Mouse (Mus musculus): ENCODE data around the gene Eftud2. TPM values are rescaled to one million over a fixed set of nuclear protein-coding genes. Genes with fewer than 3 reads are reported as not detected.

Gene Eftud2
- 274 and 279 TPM in 2 replicates for polyA plus RNA-seq (2016; fragmentation: Nextera tagmentation; extraction: Ambion mirVana)

- Histone ChIP-seq H3K36me3 (replicated peaks) (peaks cover 13% of the 10 kb centered on the region), H3K4me1 (peaks cover 22% of the 10 kb centered on the region), H3K9me3 (no peaks in the 10 kb centered on the region), H3K27ac (peak within 1 kb of the TSS; percentile 83), H3K4me2 (peak within 1 kb of the TSS; percentile 84), H3K9ac (peak within 1 kb of the TSS; percentile 82), H3K27me3 (peaks cover 7% of the 10 kb centered on the region; the same call in 1 of the 2 replicates), H3K4me3 (replicated peaks) (peak within 1 kb of the TSS; percentile 72)
- WGBS: under 1% methylated on average over 62 of the region's 62 CpGs
- ATAC-seq (ENCODE audit: low FRiP score): peak; percentile 94
Observed at GRCm38 (mm10) chr11:102880585-102881313, at the start of gene Eftud2, which contains the start of gene Ccdc103. Gene Eftud2, minus strand, starts transcription at chr11:102880985. Gene Ccdc103, plus strand, starts transcription at chr11:102881204.

GRCm38 (mm10) chr11:102925351-102925717, 44.5 kb upstream of the Eftud2 start:
- H3K4me3 ChIP-seq (replicated peaks): peak overlapping the region; percentile 77

GRCm38 (mm10) chr11:102924557-102925350, 44.0 kb upstream of the Eftud2 start, which contains the start of gene Kif18b:
Gene Kif18b, minus strand, starts transcription at chr11:102925124.
- peak within 1 kb of the TSS; percentile 77 for H3K4me3 ChIP-seq (replicated peaks)
- H3K36me3 ChIP-seq (replicated peaks): peaks cover 6% of the 10 kb centered on the region; the same call in 1 of the 2 replicates
- under 1% methylated on average over 62 of the region's 62 CpGs for WGBS
- H3K9ac ChIP-seq: peak within 1 kb of the TSS; percentile 71
- peak within 1 kb of the TSS; percentile 96 for H3K27ac ChIP-seq
- ATAC-seq (ENCODE audit: low FRiP score): peak; percentile 93
- H3K4me2 ChIP-seq: peak within 1 kb of the TSS; percentile 65
- H3K4me1 ChIP-seq: peaks cover 33% of the 10 kb centered on the region
- no peaks in the 10 kb centered on the region for H3K9me3 ChIP-seq
- H3K27me3 ChIP-seq: 0 out of 2 replicates have a peak, but pooled peaks cover 3% of the 10 kb centered on the region

More at GRCm38 (mm10) chr11:102925351-102925717, 44.5 kb upstream of the Eftud2 start:
- Histone ChIP-seq H3K4me1 (peaks cover 33% of the 10 kb centered on the region), H3K4me2 (peak overlapping the region; percentile 65), H3K9me3 (no peaks in the 10 kb centered on the region), H3K9ac (peak overlapping the region; percentile 71), H3K27me3 (0 out of 2 replicates have a peak, but pooled peaks cover 3% of the 10 kb centered on the region), H3K36me3 (replicated peaks) (peaks cover 6% of the 10 kb centered on the region; the same call in 1 of the 2 replicates), H3K27ac (peak overlapping the region; percentile 96)
- ATAC-seq (ENCODE audit: low FRiP score): peak; percentile 20; the same call in 1 of the 2 replicates
- WGBS: under 1% methylated on average over 10 of the region's 10 CpGs

GRCm38 (mm10) chr11:102921491-102921890, 40.7 kb upstream of the Eftud2 start:
- no peak overlapping the region for H3K4me2 ChIP-seq
- no peak for ATAC-seq (ENCODE audit: low FRiP score)
- H3K9ac ChIP-seq: peak overlapping the region; percentile 14; the same call in 1 of the 2 replicates
- H3K36me3 ChIP-seq (replicated peaks): peaks cover 6% of the 10 kb centered on the region; the same call in 1 of the 2 replicates
- no peak overlapping the region; the same call in 1 of the 2 replicates for H3K27ac ChIP-seq
- no peaks in the 10 kb centered on the region for H3K9me3 ChIP-seq
- no peak overlapping the region for H3K4me3 ChIP-seq (replicated peaks)
- WGBS: 74% methylated on average over 6 of the region's 6 CpGs
- H3K4me1 ChIP-seq: peaks cover 33% of the 10 kb centered on the region
- H3K27me3 ChIP-seq: no peaks in the 10 kb centered on the region

- WGBS: 98% methylated on average over 4 of the region's 4 CpGs
- Histone ChIP-seq H3K9ac (no peak overlapping the region), H3K27me3 (no peaks in the 10 kb centered on the region), H3K27ac (no peak overlapping the region), H3K4me1 (peaks cover 18% of the 10 kb centered on the region), H3K9me3 (no peaks in the 10 kb centered on the region), H3K4me3 (replicated peaks) (no peak overlapping the region), H3K36me3 (replicated peaks) (peaks cover 39% of the 10 kb centered on the region), H3K4me2 (no peak overlapping the region)
- ATAC-seq (ENCODE audit: low FRiP score): no peak
Observed at GRCm38 (mm10) chr11:102918077-102918476, 37.3 kb upstream of the Eftud2 start.

- Histone ChIP-seq H3K4me3 (replicated peaks) (no peak overlapping the region), H3K27me3 (no peaks in the 10 kb centered on the region), H3K4me1 (no peaks in the 10 kb centered on the region), H3K9me3 (no peaks in the 10 kb centered on the region), H3K4me2 (no peak overlapping the region), H3K27ac (no peak overlapping the region), H3K9ac (no peak overlapping the region), H3K36me3 (replicated peaks) (peaks cover 57% of the 10 kb centered on the region)
- 92% methylated on average over 9 of the region's 9 CpGs for WGBS
- ATAC-seq (ENCODE audit: low FRiP score): no peak
Observed at GRCm38 (mm10) chr11:102915380-102915779, 34.6 kb upstream of the Eftud2 start.

- Histone ChIP-seq H3K9me3 (no peaks in the 10 kb centered on the region), H3K9ac (no peak overlapping the region), H3K4me2 (no peak overlapping the region), H3K4me1 (no peaks in the 10 kb centered on the region), H3K4me3 (replicated peaks) (no peak overlapping the region), H3K36me3 (replicated peaks) (peaks cover 97% of the 10 kb centered on the region), H3K27ac (no peak overlapping the region), H3K27me3 (no peaks in the 10 kb centered on the region)
- ATAC-seq (ENCODE audit: low FRiP score): no peak
- 77% methylated on average over 7 of the region's 7 CpGs for WGBS
Observed at GRCm38 (mm10) chr11:102911376-102911775, 30.6 kb upstream of the Eftud2 start.

GRCm38 (mm10) chr11:102903654-102904053, 22.9 kb upstream of the Eftud2 start:
- H3K4me2 ChIP-seq: no peak overlapping the region
- WGBS: 84% methylated on average over 7 of the region's 7 CpGs
- H3K9me3 ChIP-seq: no peaks in the 10 kb centered on the region
- H3K9ac ChIP-seq: no peak overlapping the region
- H3K27me3 ChIP-seq: no peaks in the 10 kb centered on the region
- H3K27ac ChIP-seq: no peak overlapping the region
- ATAC-seq (ENCODE audit: low FRiP score): no peak
- no peak overlapping the region for H3K4me3 ChIP-seq (replicated peaks)
- peaks cover 39% of the 10 kb centered on the region for H3K36me3 ChIP-seq (replicated peaks)
- H3K4me1 ChIP-seq: no peaks in the 10 kb centered on the region

GRCm38 (mm10) chr11:102902107-102902506, 21.3 kb upstream of the Eftud2 start:
- Histone ChIP-seq H3K36me3 (replicated peaks) (peaks cover 24% of the 10 kb centered on the region), H3K27ac (no peak overlapping the region), H3K9me3 (no peaks in the 10 kb centered on the region), H3K4me3 (replicated peaks) (no peak overlapping the region), H3K4me1 (no peaks in the 10 kb centered on the region), H3K9ac (no peak overlapping the region), H3K27me3 (peaks cover 5% of the 10 kb centered on the region; the same call in 1 of the 2 replicates), H3K4me2 (no peak overlapping the region)
- WGBS: 78% methylated on average over 5 of the region's 5 CpGs
- ATAC-seq (ENCODE audit: low FRiP score): no peak

- no peak for ATAC-seq (ENCODE audit: low FRiP score)
- Histone ChIP-seq H3K4me3 (replicated peaks) (no peak overlapping the region), H3K36me3 (replicated peaks) (peaks cover 15% of the 10 kb centered on the region), H3K4me1 (no peaks in the 10 kb centered on the region), H3K4me2 (no peak overlapping the region), H3K27me3 (peaks cover 10% of the 10 kb centered on the region), H3K9ac (no peak overlapping the region), H3K9me3 (no peaks in the 10 kb centered on the region), H3K27ac (no peak overlapping the region)
- 74% methylated on average over 4 of the region's 4 CpGs for whole genome bisulfite sequencing
Observed at GRCm38 (mm10) chr11:102901199-102901598, 20.4 kb upstream of the Eftud2 start.

GRCm38 (mm10) chr11:102900763-102901162, 20.0 kb upstream of the Eftud2 start, which contains the start of gene Gfap:
Gene Gfap, minus strand, starts transcription at chr11:102900912.
- H3K9ac ChIP-seq: no peak within 1 kb of the TSS
- no peaks in the 10 kb centered on the region for H3K9me3 ChIP-seq
- no peak within 1 kb of the TSS for H3K27ac ChIP-seq
- WGBS: 15% methylated on average over 7 of the region's 7 CpGs
- H3K36me3 ChIP-seq (replicated peaks): peaks cover 10% of the 10 kb centered on the region
- no peak within 1 kb of the TSS for H3K4me3 ChIP-seq (replicated peaks)
- H3K4me1 ChIP-seq: no peaks in the 10 kb centered on the region
- H3K27me3 ChIP-seq: peaks cover 14% of the 10 kb centered on the region
- ATAC-seq (ENCODE audit: low FRiP score): peak; percentile 71; the same call in 1 of the 2 replicates
- no peak within 1 kb of the TSS for H3K4me2 ChIP-seq

- 76% methylated on average over 9 of the region's 9 CpGs for WGBS
- Histone ChIP-seq H3K4me2 (no peak overlapping the region), H3K4me1 (peaks cover 2% of the 10 kb centered on the region), H3K27me3 (peaks cover 38% of the 10 kb centered on the region), H3K9me3 (no peaks in the 10 kb centered on the region), H3K9ac (no peak overlapping the region), H3K36me3 (replicated peaks) (no peaks in the 10 kb centered on the region), H3K4me3 (replicated peaks) (no peak overlapping the region), H3K27ac (no peak overlapping the region)
- no peak for ATAC-seq (ENCODE audit: low FRiP score)
Observed at GRCm38 (mm10) chr11:102898408-102898807, 17.6 kb upstream of the Eftud2 start.
